Mouse (Mus musculus) heart, postnatal 4 days (tissue): ENCODE results near the gene Pdgfc. TPM values are rescaled to one million over a fixed set of nuclear protein-coding genes. Genes with fewer than 3 reads are reported as not detected.

ENCODE experiments used
- DNase-seq: peaks from one replicate; pipeline ENCODE4 v3.0.0; 2021
- total RNA-seq, 2 experiments: library from RNA; stranded (reverse); gene quantifications; 2 replicates each; pipeline ENCODE4 v1.2.3; 2021

The Pdgfc gene
- total RNA-seq, 2 experiments from 2014 or later = 3.9 to 4.5 TPM

- no peak for DNase-seq
Measured at GRCm38 (mm10) chr3:81160457-81161165, 124.4 kb downstream of the Pdgfc start.

DNA sequence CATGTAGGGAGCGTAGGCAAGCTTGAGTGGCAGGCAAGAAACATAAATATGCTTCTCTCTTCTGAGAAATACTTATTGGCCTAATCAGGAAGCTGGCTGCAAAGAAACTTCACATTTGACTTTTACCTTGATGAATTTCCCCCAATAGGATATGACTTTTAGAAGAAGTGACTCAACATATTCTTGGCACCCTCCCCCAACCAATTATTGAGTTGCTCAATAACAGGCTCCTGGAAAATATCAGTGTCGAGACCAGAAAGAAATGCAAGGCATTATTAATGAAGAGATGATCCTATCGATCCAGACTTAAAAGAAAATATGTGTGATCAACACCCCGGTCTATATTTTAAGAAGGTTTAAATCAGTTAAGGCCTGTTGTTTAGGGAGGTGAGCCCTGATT, 125.9 kb downstream of the Pdgfc start:
- DNase-seq = no peak

GRCm38 (mm10) chr3:81164091-81164490, 127.9 kb downstream of the Pdgfc start:
- no peak for DNase-seq

DNA sequence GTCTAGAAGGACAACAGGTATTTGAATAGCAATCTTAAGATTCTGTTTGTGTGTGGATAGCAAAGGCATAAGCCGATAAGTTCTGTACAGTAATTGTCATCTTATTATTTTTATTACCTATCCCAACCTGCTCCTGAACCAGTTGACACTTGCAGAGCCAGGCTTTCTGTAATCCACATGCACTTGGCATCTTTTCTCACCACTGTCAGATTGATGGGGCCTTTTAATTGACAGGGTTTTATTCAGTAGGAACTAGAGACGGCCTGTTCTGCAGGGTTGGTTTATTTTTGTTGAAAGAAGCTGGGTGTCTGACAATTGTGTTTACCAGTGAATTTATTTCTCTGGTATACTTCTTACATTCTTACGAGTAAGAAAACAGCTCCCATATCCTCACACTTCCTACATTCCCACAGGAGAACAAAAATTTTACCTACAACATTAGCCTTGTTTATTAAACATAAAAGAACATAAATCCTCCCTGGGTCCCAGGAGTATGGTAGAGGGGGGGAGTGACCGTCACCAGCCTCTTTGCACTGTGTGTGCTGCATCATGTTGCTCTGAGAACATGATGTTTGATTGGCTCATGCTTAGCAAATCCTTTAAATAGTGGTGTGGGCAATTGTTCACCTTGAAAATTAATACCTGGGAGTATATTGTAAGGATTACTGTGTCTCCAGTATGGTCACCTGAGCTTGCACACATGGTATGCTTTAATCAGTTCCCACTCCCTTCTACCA, 134.0 kb downstream of the Pdgfc start:
- no peak for DNase-seq

DNA sequence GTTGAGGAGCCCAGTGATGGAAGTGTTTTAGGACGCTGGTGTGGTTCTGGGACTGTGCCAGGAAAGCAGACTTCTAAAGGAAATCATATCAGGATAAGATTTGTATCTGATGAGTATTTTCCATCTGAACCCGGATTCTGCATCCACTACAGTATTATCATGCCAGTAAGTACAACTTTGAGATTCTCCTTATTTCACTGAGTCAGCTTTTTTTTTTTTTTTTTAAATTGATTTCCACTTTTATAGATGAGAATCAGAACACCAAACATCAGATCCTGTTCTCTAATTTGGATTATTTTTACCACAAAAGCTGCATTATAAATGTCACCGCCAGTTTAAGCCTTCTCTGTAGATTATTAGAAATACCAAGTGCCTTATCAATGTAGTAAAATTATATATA, 138.6 kb downstream of the Pdgfc start:
- no peak for DNase-seq

- no peak for DNase-seq
Measured at GRCm38 (mm10) chr3:81181319-81182013, 145.2 kb downstream of the Pdgfc start.

DNA sequence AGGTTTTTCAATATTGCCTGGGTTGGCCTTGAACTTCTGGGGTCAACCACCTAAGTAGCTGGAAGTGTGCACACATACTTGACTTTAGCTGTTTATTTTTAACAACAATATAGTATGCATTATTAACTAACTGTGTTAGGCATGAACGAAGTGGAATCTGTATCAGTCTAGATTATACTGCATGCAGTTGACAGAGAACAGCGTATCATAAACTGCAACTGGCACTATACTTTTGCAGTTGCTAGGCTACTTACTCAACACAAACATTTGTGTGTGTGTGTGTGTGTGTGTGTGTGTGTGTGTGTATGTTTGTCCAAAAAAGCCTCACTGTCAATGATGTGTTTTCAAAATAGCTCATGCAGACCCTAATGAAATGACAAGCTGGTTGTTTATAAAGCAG, 160.7 kb downstream of the Pdgfc start:
- no peak for DNase-seq

- no peak for DNase-seq
Measured at GRCm38 (mm10) chr3:81197644-81198043, 161.4 kb downstream of the Pdgfc start.

DNA sequence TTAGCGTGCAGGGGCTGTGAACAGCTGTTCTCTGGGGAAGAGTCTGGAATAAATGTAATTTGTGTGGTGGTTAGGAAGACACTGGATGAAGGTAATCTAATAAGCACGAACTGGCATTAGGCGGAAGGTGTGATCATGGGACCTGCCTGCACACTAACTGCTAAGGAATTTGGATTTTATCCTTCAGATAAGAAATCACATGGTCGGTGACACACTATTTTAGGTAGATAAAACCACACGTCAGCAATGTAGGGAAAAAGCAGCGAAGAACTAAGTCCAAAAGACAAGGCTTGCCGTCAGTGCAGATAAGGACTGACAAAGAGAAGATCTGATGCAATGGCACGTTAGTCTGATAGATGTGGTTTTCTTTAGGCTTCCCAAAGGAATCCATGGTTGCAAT, 164.4 kb downstream of the Pdgfc start:
- DNase-seq = no peak

DNA sequence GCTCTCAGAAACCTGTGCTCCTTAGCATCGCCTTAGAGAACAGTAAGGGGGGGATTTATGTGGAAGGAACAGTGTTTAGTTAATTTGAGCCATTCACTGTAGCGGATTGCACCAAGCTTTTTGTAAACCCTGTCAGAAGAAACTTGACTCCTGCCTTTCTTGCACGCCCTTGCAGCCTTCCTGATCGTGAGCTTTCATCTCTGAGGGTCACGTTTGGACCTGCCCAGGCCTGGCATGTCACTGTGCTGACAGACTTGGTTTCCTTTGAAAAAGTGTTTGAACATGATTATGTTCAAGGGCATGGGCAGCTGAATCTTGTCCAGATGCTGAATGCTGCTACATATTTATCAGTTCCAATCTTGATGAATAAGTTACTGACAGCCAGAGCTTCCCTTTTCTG, 169.0 kb downstream of the Pdgfc start:
- DNase-seq = no peak

GRCm38 (mm10) chr3:81208246-81208645, 172.0 kb downstream of the Pdgfc start:
- no peak for DNase-seq

- no peak for DNase-seq
Measured at GRCm38 (mm10) chr3:81211147-81211546, 174.9 kb downstream of the Pdgfc start.

- no peak for DNase-seq
Measured at GRCm38 (mm10) chr3:81211666-81212065, 175.4 kb downstream of the Pdgfc start.

GRCm38 (mm10) chr3:81215547-81216118, 179.4 kb downstream of the Pdgfc start:
- DNase-seq = no peak

- DNase-seq = no peak
Measured at GRCm38 (mm10) chr3:81221682-81222081, 185.5 kb downstream of the Pdgfc start.

DNA sequence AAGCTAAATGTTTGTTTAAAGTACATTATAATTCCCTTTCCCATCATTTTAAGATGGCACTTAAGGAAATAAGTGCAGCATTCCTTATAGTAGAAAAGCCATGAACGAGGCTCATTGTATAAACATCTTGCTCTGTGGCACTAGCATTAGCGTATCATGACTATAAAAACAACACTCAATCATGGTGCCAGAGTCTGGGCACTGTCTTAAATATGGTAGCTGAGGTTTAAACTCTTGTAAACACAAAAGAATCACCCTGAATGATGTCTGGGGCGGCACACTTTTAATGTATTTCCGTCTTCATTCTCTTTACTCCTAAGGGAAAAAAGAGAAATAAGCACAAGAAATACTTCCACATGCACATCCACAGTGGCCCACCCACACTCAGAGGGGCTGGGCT, 192.1 kb downstream of the Pdgfc start:
- no peak for DNase-seq

DNA sequence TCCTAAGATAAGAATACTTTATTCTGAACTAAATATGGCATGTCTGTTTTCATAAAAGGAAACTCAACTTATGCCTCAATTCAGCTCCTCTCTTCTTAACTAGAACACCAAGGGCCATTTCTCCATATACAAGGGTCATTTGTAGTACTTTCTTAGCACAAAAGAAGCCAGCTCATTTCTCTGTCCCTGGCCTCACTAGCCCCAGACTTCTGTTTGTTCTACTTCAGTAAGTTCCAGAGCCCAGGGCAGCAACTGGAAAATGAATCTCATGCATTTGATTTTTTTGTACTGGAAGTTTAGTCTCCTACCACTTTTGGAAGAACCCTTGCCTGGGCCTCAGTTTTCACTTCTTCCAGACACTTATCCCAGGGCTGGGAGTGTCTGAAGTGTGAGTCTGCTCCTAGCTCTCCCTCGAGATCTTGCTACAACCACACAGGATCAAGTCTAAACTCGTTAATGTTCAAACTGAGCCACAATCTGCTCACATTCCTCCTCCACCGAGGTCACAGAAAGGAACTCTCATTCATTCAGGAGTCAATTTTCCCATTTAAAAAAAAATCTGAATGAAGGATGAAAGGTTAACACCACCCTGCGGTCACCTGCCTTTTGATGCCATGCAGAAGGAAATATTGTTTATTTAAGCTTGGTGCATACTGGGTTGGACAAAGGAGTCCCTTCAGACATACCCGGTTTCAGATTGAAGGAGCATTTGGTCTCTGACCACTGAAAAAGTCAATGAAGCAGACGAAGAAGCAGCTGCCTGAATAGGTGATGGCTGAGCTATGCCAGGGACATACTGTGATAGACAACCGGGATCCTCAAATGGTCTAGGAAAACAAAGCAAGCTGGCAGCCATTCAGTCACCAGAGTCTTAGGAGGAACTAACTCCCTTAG, 206.7 kb downstream of the Pdgfc start:
- DNase-seq = no peak

GRCm38 (mm10) chr3:81243591-81243990, 207.4 kb downstream of the Pdgfc start:
- no peak for DNase-seq

DNA sequence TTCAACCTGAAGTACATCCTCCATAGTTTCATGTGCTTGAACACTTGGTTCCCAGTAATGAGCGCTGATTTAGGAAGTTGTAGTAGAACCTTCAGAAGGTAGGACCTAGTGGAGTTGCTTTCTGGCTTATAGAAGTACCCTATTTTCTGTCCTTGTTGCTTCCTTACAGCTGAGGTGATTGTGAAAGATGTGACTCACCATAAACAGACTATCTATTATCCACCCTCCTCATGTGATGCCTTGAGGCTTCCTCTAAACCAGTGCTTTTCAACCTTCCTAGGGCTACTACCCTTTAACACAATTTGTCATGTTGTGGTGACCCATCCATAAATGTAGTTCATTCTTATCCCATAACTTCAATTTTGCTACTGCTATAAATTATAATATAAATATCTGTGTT, 226.6 kb downstream of the Pdgfc start:
- no peak for DNase-seq
